Mouse (Mus musculus) stomach, embryonic 15.5 days (tissue): ENCODE results near the gene Uchl1. TPM values are rescaled to one million over a fixed set of nuclear protein-coding genes. Genes with fewer than 3 reads are reported as not detected.

Source experiments
- ATAC-seq: fragments of 200-750 bp; cut with Nextera tagmentation; 2 replicates; pipeline ENCODE4 v1.8.0; 2017; ENCODE audit warnings: low read depth, moderate number of reproducible peaks, moderate TSS enrichment; ENCODE audit not compliant: insufficient read depth, low FRiP score
- H3K27ac ChIP-seq: fragments of 300-500 bp; sonication (generic); 2 replicates; pipeline ENCODE4 v1.5.1; 2015; ENCODE audit warnings: mild to moderate bottlenecking, inconsistent platforms
- H3K27me3 ChIP-seq: fragments of 300-500 bp; sonication (generic); replicated peaks from 2 replicates; pipeline ENCODE4 v1.6.1; 2015; ENCODE audit warnings: inconsistent platforms
- H3K36me3 ChIP-seq: fragments of 300-500 bp; sonication (generic); 2 replicates; pipeline ENCODE4 v1.6.1; 2015; ENCODE audit warnings: inconsistent platforms
- H3K4me1 ChIP-seq: fragments of 300-500 bp; sonication (generic); 2 replicates; pipeline ENCODE4 v1.6.1; 2015; ENCODE audit warnings: inconsistent platforms
- H3K4me2 ChIP-seq: fragments of 300-500 bp; sonication (generic); 2 replicates; pipeline ENCODE4 v1.6.1; 2015; ENCODE audit warnings: mild to moderate bottlenecking, inconsistent platforms
- H3K4me3 ChIP-seq: fragments of 300-500 bp; sonication (generic); replicated peaks from 2 replicates; pipeline ENCODE4 v1.5.1; 2015; ENCODE audit warnings: inconsistent platforms
- H3K9ac ChIP-seq: fragments of 300-500 bp; sonication (generic); 2 replicates; pipeline ENCODE4 v1.6.1; 2015; ENCODE audit warnings: inconsistent platforms
- H3K9me3 ChIP-seq: fragments of 300-500 bp; sonication (generic); 2 replicates; pipeline ENCODE4 v1.6.1; 2016; ENCODE audit warnings: inconsistent platforms
- WGBS: fragments of 180-500 bp; shearing (Covaris S2); methylation state at CpG from one replicate; pipeline ENCODE4 v1.1.7; 2015; 5-methylcytosine and 5-hydroxymethylcytosine counted together
- polyA plus RNA-seq: library from polyadenylated mRNA; unstranded; fragments of >200 nt; fragmentation: Nextera tagmentation; extraction: Ambion mirVana; gene quantifications from 2 replicates; pipeline ENCODE4 v1.2.1, GENCODE M21; 2015

The Uchl1 gene
- polyA plus RNA-seq, result 76.8 and 89.5 TPM in 2 replicates

GRCm38 (mm10) chr5:66675983-66676382 lies at the start of gene Uchl1:
Uchl1 (plus strand) TSS chr5:66676091.
- ATAC-seq, result peak; percentile 79; the same call in 1 of the 2 replicates

DNA sequence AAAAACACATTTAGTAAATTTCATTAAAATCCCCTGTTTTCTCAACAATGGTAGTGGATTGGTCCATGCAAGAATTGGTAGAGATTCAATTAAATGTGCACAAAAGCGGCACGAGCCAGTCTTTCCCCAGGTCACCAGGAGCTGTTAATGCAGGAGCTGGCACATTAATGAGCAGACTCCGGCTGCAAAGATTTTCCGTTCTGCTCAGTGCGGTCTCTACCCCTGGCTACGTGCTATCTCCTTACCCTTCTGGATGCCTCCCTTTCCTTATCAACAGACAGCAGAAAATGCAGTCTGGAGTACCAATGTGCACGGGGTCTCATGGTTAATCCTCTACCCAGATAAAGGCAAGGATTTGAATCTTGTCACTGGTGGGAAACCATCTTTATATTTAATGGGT lies 48.1 kb upstream of the Uchl1 start:
- Histone ChIP-seq H3K4me3 (no peak overlapping the region), H3K4me2 (no peak overlapping the region), H3K9ac (no peak overlapping the region), H3K27me3 (no peaks in the 10 kb centered on the region), H3K36me3 (no peaks in the 10 kb centered on the region), H3K27ac (no peak overlapping the region), H3K4me1 (no peaks in the 10 kb centered on the region), H3K9me3 (no peaks in the 10 kb centered on the region)
- whole genome bisulfite sequencing, result 69% methylated on average over 7 of the region's 7 CpGs
- no peak for ATAC-seq

More at GRCm38 (mm10) chr5:66675983-66676382, at the start of gene Uchl1:
- Histone ChIP-seq H3K4me3 (peak within 1 kb of the TSS; percentile 56), H3K4me1 (peaks cover 14% of the 10 kb centered on the region), H3K27me3 (peaks cover 36% of the 10 kb centered on the region), H3K4me2 (peak within 1 kb of the TSS; percentile 98), H3K9ac (no peak within 1 kb of the TSS), H3K9me3 (no peaks in the 10 kb centered on the region), H3K36me3 (no peaks in the 10 kb centered on the region), H3K27ac (no peak within 1 kb of the TSS)
- WGBS, result under 1% methylated on average over 20 of the region's 20 CpGs

- no peaks in the 10 kb centered on the region for H3K4me1 ChIP-seq
- no peaks in the 10 kb centered on the region for H3K9me3 ChIP-seq
- H3K27ac ChIP-seq, result no peak overlapping the region
- H3K9ac ChIP-seq, result no peak overlapping the region
- 63% methylated on average over 10 of the region's 10 CpGs for WGBS
- no peaks in the 10 kb centered on the region for H3K36me3 ChIP-seq
- H3K27me3 ChIP-seq, result no peaks in the 10 kb centered on the region
- no peak overlapping the region for H3K4me2 ChIP-seq
- no peak for ATAC-seq
- no peak overlapping the region for H3K4me3 ChIP-seq
Measured at GRCm38 (mm10) chr5:66635459-66636079, 40.3 kb upstream of the Uchl1 start.

DNA sequence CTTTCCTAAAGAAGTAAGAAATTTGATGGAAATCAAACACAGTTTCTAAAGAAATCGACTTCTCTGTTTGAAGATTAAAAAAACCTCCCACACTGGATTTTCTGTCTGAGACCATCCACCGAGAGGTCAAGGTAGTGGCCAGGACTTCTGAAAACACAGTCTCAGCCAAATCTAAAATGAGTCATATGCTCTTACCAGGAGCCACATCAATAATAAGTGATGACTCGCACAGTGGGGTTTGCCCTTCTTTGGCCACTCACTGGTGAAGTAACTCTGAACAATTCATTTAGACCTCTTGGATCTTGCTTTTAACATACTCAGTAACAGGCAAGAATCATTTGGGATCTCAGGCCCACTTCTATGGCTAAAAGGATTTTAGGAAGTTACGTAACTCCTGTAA lies 33.7 kb upstream of the Uchl1 start:
- Histone ChIP-seq H3K4me3 (no peak overlapping the region), H3K4me1 (no peaks in the 10 kb centered on the region), H3K27me3 (no peaks in the 10 kb centered on the region), H3K27ac (no peak overlapping the region), H3K4me2 (no peak overlapping the region), H3K9ac (no peak overlapping the region), H3K9me3 (no peaks in the 10 kb centered on the region), H3K36me3 (no peaks in the 10 kb centered on the region)
- no peak for ATAC-seq
- 82% methylated on average over 4 of the region's 4 CpGs for WGBS

GRCm38 (mm10) chr5:66643260-66643659 lies 32.6 kb upstream of the Uchl1 start:
- 80% methylated on average over 5 of the region's 5 CpGs for WGBS
- H3K4me2 ChIP-seq, result no peak overlapping the region
- no peak overlapping the region for H3K9ac ChIP-seq
- H3K9me3 ChIP-seq, result no peaks in the 10 kb centered on the region
- H3K27me3 ChIP-seq, result no peaks in the 10 kb centered on the region
- no peak for ATAC-seq
- H3K4me1 ChIP-seq, result no peaks in the 10 kb centered on the region
- H3K36me3 ChIP-seq, result no peaks in the 10 kb centered on the region
- no peak overlapping the region for H3K4me3 ChIP-seq
- no peak overlapping the region for H3K27ac ChIP-seq

DNA sequence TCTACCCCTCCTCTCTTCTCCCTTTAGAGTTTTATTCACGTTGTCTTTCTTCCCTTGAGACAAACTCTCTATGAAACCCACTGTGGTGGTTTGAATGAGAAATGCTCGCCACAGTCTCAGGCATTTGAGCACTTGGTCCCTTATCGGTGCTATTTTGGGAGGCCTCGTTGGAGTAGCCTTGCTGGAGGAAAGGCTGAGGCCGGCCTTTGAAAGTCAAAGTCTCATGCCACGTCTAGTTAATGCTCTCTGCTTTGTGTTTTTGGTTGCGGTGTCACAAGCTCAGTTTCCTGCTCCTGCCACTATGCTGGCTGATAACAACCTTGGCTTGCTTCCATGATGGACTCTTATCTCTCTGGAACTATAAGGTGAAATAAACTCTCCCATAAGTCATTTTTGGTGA lies 28.4 kb upstream of the Uchl1 start:
- no peak for ATAC-seq
- Histone ChIP-seq H3K27me3 (no peaks in the 10 kb centered on the region), H3K4me2 (no peak overlapping the region), H3K4me3 (no peak overlapping the region), H3K4me1 (no peaks in the 10 kb centered on the region), H3K9ac (no peak overlapping the region), H3K36me3 (no peaks in the 10 kb centered on the region), H3K9me3 (no peaks in the 10 kb centered on the region), H3K27ac (no peak overlapping the region)
- WGBS, result 55% methylated on average over 7 of the region's 7 CpGs

- no peaks in the 10 kb centered on the region for H3K4me1 ChIP-seq
- no peak overlapping the region for H3K27ac ChIP-seq
- no peak overlapping the region for H3K9ac ChIP-seq
- no peaks in the 10 kb centered on the region for H3K36me3 ChIP-seq
- peak; percentile 22; the same call in 1 of the 2 replicates for ATAC-seq
- H3K27me3 ChIP-seq, result no peaks in the 10 kb centered on the region
- no peak overlapping the region for H3K4me3 ChIP-seq
- H3K4me2 ChIP-seq, result no peak overlapping the region
- 26% methylated on average over 5 of the region's 5 CpGs for WGBS
- H3K9me3 ChIP-seq, result no peaks in the 10 kb centered on the region
Measured at GRCm38 (mm10) chr5:66654220-66654619, 21.7 kb upstream of the Uchl1 start.

DNA sequence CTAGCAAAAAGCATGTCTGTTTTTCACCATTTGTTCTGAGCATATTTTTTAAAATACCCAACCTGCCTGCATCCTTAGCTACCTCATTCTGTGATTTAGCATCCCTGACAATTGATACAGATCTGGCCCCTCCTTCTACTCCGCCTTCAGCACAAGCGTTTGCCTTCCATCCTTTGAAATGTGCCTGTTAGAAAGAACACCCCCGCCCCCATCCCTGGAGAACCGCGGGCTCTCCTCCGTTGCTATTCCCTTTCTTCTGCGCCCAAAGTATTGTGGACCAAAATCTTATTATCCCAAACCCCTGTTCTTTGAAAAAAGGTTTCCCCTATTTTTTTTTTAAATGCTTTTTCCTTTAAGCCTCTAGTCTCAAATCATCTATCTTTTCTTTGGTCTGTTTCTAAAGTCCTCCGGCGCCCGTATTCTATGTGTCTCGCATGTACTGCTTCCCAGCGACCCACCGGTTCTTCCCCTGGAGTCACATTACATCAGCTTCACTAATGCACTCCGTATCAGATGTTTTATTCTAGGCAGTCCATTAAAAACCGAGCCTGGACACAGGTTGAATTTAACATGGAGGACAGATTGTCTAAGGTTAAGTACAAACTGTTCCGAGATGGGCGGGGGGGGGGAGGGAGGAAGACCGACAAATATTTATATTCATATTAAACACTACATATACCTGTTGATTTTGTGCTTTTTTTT lies 551 bp upstream of the Uchl1 start:
- Histone ChIP-seq H3K4me3 (peak overlapping the region; percentile 56), H3K9me3 (no peaks in the 10 kb centered on the region), H3K36me3 (no peaks in the 10 kb centered on the region), H3K4me2 (peak overlapping the region; percentile 98), H3K27ac (no peak overlapping the region), H3K4me1 (peaks cover 14% of the 10 kb centered on the region), H3K27me3 (peaks cover 36% of the 10 kb centered on the region), H3K9ac (no peak overlapping the region)
- ATAC-seq, result no peak
- under 1% methylated on average over 18 of the region's 18 CpGs for WGBS

GRCm38 (mm10) chr5:66676457-66677117 lies 696 bp downstream of the Uchl1 start:
- Histone ChIP-seq H3K4me2 (peak overlapping the region; percentile 98), H3K27me3 (peaks cover 36% of the 10 kb centered on the region), H3K4me1 (peaks cover 14% of the 10 kb centered on the region), H3K36me3 (no peaks in the 10 kb centered on the region), H3K9me3 (no peaks in the 10 kb centered on the region), H3K27ac (no peak overlapping the region), H3K4me3 (peak overlapping the region; percentile 56), H3K9ac (no peak overlapping the region)
- ATAC-seq, result peak; percentile 49; the same call in 1 of the 2 replicates
- WGBS, result 1% methylated on average over 51 of the region's 51 CpGs

GRCm38 (mm10) chr5:66677411-66678345 lies 1.8 kb downstream of the Uchl1 start:
- H3K36me3 ChIP-seq, result no peaks in the 10 kb centered on the region
- H3K27ac ChIP-seq, result no peak overlapping the region
- no peak overlapping the region for H3K4me2 ChIP-seq
- H3K9ac ChIP-seq, result no peak overlapping the region
- H3K27me3 ChIP-seq, result peaks cover 36% of the 10 kb centered on the region
- no peak for ATAC-seq
- no peak overlapping the region for H3K4me3 ChIP-seq
- 78% methylated on average over 21 of the region's 21 CpGs for WGBS
- peaks cover 14% of the 10 kb centered on the region for H3K4me1 ChIP-seq
- H3K9me3 ChIP-seq, result no peaks in the 10 kb centered on the region

DNA sequence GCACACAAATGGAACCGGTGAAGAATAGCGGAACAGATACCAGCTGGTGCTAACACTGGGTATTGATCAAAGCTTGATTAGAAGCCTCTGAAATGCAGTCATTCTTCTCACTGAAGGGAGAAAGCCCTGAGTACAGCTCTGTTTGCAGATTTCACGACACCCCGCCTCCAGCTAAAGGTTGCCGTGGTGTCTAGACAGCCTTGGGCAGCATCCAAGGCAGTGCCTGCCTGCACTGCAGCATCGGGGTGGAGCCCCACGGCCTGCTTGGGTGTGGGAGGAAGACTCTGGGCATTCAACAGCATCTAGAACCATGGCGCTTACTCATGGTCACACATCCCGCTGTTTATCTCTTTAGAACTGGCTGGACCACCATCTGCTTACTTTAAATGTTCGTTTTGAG lies 3.3 kb downstream of the Uchl1 start:
- Histone ChIP-seq H3K9ac (no peak overlapping the region), H3K4me3 (no peak overlapping the region), H3K4me1 (peaks cover 14% of the 10 kb centered on the region), H3K36me3 (no peaks in the 10 kb centered on the region), H3K27me3 (peaks cover 36% of the 10 kb centered on the region), H3K27ac (no peak overlapping the region), H3K4me2 (no peak overlapping the region), H3K9me3 (no peaks in the 10 kb centered on the region)
- WGBS, result 62% methylated on average over 10 of the region's 10 CpGs
- ATAC-seq, result no peak
